Mouse (Mus musculus) cortical plate, adult 2 months (tissue): ENCODE measurements around the gene Clptm1. TPM values are rescaled to one million over a fixed set of nuclear protein-coding genes. Genes with fewer than 3 reads are reported as not detected.

Source experiments
- H3K27ac ChIP-seq: fragments of 200-500 bp; 2 replicates; pipeline ENCODE4 v1.5.1; 2012; ENCODE audit warnings: low read length, control low read depth, inconsistent platforms; ENCODE audit not compliant: insufficient read depth
- H3K4me1 ChIP-seq: fragments of 200-500 bp; 2 replicates; pipeline ENCODE4 v1.6.1; 2011; ENCODE audit warnings: low read length; ENCODE audit not compliant: control insufficient read depth, insufficient read depth
- H3K4me3 ChIP-seq: fragments of 200-500 bp; 2 replicates; pipeline ENCODE4 v1.5.1; 2011; ENCODE audit warnings: mild to moderate bottlenecking, low read length, control low read depth; ENCODE audit not compliant: insufficient read depth
- CTCF ChIP-seq: fragments of 200-500 bp; IDR thresholded peaks from 2 replicates; pipeline ENCODE4 v1.5.1; 2011; ENCODE audit warnings: mild to moderate bottlenecking, control low read depth, low read length; ENCODE audit not compliant: insufficient read depth; ENCODE audit errors: extremely low read depth
- POLR2A ChIP-seq: fragments of 200-500 bp; IDR thresholded peaks from 2 replicates; pipeline ENCODE4 v1.6.1; 2011; ENCODE audit warnings: mild to moderate bottlenecking, low read length, control low read depth; ENCODE audit not compliant: insufficient read depth; ENCODE audit errors: extremely low read depth
- polyA plus RNA-seq: library from polyadenylated mRNA; depleted of rRNA; stranded (reverse); fragments of >200 nt; gene quantifications from 2 replicates; pipeline ENCODE4 v1.2.3, GENCODE M21; 2012

Clptm1 gene
- polyA plus RNA-seq, 1 experiment = 147 TPM

DNA sequence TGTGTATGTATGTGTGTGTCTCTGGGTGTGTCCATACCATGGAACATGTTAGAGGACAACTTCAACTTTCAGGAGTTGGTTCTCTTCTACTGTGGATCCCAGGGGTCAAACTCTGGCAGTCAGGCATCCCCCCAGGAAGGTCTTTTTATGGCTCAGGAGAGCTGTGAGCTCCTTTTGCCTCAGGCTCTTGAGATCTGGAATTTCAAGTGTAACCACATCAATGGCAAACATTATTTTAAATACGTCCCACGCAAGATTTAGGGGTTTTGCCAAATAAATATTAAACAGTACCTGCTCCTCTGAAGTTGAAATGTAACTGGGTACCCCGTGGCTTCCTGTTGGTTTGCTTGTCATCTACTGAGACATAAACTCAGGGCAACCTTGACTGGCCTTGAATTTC is 18.1 kb upstream of the Clptm1 start:
- Histone ChIP-seq H3K4me3 (no peak overlapping the region), H3K4me1 (no peaks in the 10 kb centered on the region), H3K27ac (no peak overlapping the region)
- TF ChIP-seq POLR2A (no peak), CTCF (no peak)

GRCm38 (mm10) chr7:19681202-19681694 is 16.4 kb upstream of the Clptm1 start, which contains the start of the genes Gm44805 and Apoc4:
Gene Gm44805 (minus strand): TSS chr7:19681423.
Gene Apoc4 (minus strand): TSS chr7:19681479.
- H3K4me1 ChIP-seq = no peaks in the 10 kb centered on the region
- no peak within 1 kb of the TSS for H3K27ac ChIP-seq
- no peak within 1 kb of the TSS for H3K4me3 ChIP-seq
- TF ChIP-seq CTCF (no peak), POLR2A (no peak)

GRCm38 (mm10) chr7:19680702-19681101 is 15.9 kb upstream of the Clptm1 start:
- Histone ChIP-seq H3K4me1 (no peaks in the 10 kb centered on the region), H3K27ac (no peak overlapping the region), H3K4me3 (no peak overlapping the region)
- TF ChIP-seq CTCF = no peak
- no peak for TF ChIP-seq POLR2A

- H3K4me1 ChIP-seq = no peaks in the 10 kb centered on the region
- H3K4me3 ChIP-seq = no peak overlapping the region
- H3K27ac ChIP-seq = no peak overlapping the region
- TF ChIP-seq CTCF = no peak
These were observed 14.1 kb upstream of the Clptm1 start for GRCm38 (mm10) chr7:19678901-19679300.

GRCm38 (mm10) chr7:19677872-19678271 is 13.0 kb upstream of the Clptm1 start, which contains the start of gene Apoc2:
Gene Apoc2 (minus strand): TSS chr7:19677941.
- TF ChIP-seq POLR2A = no peak
- Histone ChIP-seq H3K4me1 (no peaks in the 10 kb centered on the region), H3K4me3 (no peak within 1 kb of the TSS), H3K27ac (no peak within 1 kb of the TSS)

DNA sequence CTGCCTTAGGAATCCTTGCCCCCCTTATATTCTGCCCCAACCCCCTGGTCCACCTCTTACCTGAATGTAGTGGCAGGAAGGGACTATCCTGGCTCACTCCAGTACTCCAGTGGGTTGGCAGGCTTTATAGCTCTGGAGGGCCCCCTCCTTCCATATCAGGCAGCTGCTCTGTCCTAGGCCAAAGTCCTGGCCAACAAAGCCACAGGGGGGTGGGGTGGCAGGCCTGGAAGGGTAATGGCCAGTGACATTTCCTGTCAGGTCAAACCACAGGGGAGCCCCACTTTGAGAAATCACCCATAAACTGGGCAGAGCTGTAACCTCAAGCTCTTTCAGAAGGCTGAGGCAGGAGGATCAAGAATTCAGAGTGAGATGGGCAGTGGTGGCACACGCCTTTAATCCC is 11.8 kb upstream of the Clptm1 start:
- Histone ChIP-seq H3K27ac (no peak overlapping the region), H3K4me3 (no peak overlapping the region)
- no peak for TF ChIP-seq CTCF
- TF ChIP-seq POLR2A = no peak

DNA sequence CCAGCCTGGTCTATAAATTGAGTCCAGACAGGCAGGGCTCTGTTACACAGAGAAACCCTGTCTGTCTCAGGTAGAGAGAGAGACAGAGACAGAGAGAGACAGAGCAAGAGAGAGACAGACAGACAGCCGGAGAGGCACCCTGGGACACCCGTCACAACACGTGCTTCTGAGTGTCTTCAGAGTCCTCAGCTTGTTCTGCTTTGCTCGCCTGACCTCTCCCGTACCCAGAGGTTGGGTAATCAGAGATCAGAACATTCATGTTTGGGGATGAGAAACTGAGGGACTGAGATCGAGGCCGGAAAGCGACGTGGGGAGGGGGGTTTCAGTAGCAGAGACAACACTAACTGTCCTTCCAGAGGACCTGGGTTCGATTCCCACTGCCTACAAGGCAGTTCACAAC is 11.0 kb upstream of the Clptm1 start:
- H3K4me3 ChIP-seq = no peak overlapping the region
- no peaks in the 10 kb centered on the region for H3K4me1 ChIP-seq
- no peak for TF ChIP-seq POLR2A

More for the DNA sequence above, 11.8 kb upstream of the Clptm1 start:
- no peaks in the 10 kb centered on the region for H3K4me1 ChIP-seq

GRCm38 (mm10) chr7:19673083-19673699 is 8.4 kb upstream of the Clptm1 start:
- Histone ChIP-seq H3K4me1 (no peaks in the 10 kb centered on the region; the same call in 1 of the 2 replicates), H3K4me3 (no peak overlapping the region), H3K27ac (no peak overlapping the region)
- no peak for TF ChIP-seq CTCF
- TF ChIP-seq POLR2A = no peak

More for the DNA sequence above, 11.0 kb upstream of the Clptm1 start:
- H3K27ac ChIP-seq = no peak overlapping the region

GRCm38 (mm10) chr7:19671511-19671910 is 6.7 kb upstream of the Clptm1 start:
- no peak overlapping the region for H3K27ac ChIP-seq
- no peak overlapping the region for H3K4me3 ChIP-seq
- TF ChIP-seq CTCF = no peak
- TF ChIP-seq POLR2A = no peak

DNA sequence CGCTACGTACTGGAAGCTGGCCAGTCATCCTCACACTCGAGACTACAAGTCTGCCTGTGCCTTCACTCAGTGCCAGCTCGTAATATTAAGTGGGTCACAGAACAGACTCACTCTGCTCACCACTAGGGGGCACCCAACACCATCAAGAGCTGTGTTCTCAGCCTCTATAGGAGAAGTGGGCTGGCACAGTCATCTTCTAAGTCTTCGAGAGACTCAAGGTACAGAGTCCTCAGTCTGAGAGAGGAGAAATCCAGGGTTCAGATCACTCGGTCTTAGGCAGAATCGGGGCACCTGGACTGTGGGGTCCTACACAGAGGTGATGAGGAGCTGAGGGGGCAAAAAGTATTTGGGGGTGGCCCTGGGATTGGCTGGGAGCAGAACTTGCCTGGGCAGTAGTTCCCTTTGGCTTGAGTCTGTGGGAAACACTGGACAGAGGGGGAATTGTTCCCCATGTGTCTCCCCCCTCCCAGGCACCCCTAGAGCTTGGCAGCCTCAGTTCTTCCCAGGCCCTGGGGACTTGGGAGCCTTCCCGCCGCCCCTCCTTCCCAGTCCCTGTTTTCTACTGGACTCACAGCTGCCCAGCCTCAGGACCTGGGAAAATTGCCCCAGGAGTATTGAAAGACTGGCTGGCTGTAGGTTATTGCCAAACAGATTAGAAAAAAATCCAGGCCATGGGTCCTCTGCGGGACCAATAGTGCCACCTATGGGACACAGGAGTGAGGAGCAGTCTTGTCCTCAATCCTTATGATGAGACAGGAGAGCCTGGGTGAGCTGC is 4.3 kb upstream of the Clptm1 start:
- H3K4me3 ChIP-seq = no peak overlapping the region
- no peaks in the 10 kb centered on the region; the same call in 1 of the 2 replicates for H3K4me1 ChIP-seq
- H3K27ac ChIP-seq = peak overlapping the region; percentile 53
- TF ChIP-seq CTCF = peak; percentile 97
- TF ChIP-seq POLR2A = no peak

More at GRCm38 (mm10) chr7:19671511-19671910, 6.7 kb upstream of the Clptm1 start:
- H3K4me1 ChIP-seq = no peaks in the 10 kb centered on the region; the same call in 1 of the 2 replicates
